Mouse (Mus musculus) embryonic facial prominence, embryonic 11.5 days (tissue): ENCODE measurements around the gene Ttc39d. TPM values are rescaled to one million over a fixed set of nuclear protein-coding genes. Genes with fewer than 3 reads are reported as not detected.

Source experiments
- ATAC-seq: fragments of 200-750 bp; cut with Nextera tagmentation; replicated peaks from 2 replicates; pipeline ENCODE4 v1.8.0; 2017; ENCODE audit warnings: low read depth; ENCODE audit not compliant: insufficient number of reproducible peaks, low FRiP score, low TSS enrichment
- DNase-seq: peaks from one replicate; pipeline ENCODE4 v3.0.0-alpha.2; 2015; ENCODE audit warnings: low spot score
- H3K27ac ChIP-seq: fragments of 300-500 bp; sonication (generic); replicated peaks from 2 replicates; pipeline ENCODE4 v1.5.1; 2014; ENCODE audit warnings: mild to moderate bottlenecking, low read depth, low read length, control low read depth
- H3K27me3 ChIP-seq: fragments of 300-500 bp; sonication (generic); 2 replicates; pipeline ENCODE4 v1.6.1; 2014; ENCODE audit warnings: mild to moderate bottlenecking, low read length, moderate library complexity, mixed read lengths; ENCODE audit not compliant: control insufficient read depth, insufficient read depth
- H3K36me3 ChIP-seq: fragments of 300-500 bp; sonication (generic); replicated peaks from 2 replicates; pipeline ENCODE4 v1.6.1; 2014; ENCODE audit warnings: low read depth, mild to moderate bottlenecking, low read length, moderate library complexity, mixed read lengths; ENCODE audit not compliant: control insufficient read depth, insufficient read depth
- H3K4me1 ChIP-seq: fragments of 300-500 bp; sonication (generic); 2 replicates; pipeline ENCODE4 v1.6.1; 2014; ENCODE audit warnings: low read length, mixed read lengths; ENCODE audit not compliant: control insufficient read depth, insufficient read depth
- H3K4me2 ChIP-seq: fragments of 300-500 bp; sonication (generic); 2 replicates; pipeline ENCODE4 v1.6.1; 2014; ENCODE audit warnings: low read depth, mild to moderate bottlenecking, control low read depth, low read length, moderate library complexity
- H3K4me3 ChIP-seq: fragments of 300-500 bp; sonication (generic); 2 replicates; pipeline ENCODE4 v1.5.1; 2014; ENCODE audit warnings: low read depth, low read length, control low read depth
- H3K9ac ChIP-seq: fragments of 300-500 bp; sonication (generic); replicated peaks from 2 replicates; pipeline ENCODE4 v1.6.1; 2014; ENCODE audit warnings: mild to moderate bottlenecking, control low read depth, low read length
- H3K9me3 ChIP-seq: fragments of 300-500 bp; sonication (generic); replicated peaks from 2 replicates; pipeline ENCODE4 v1.6.1; 2016; ENCODE audit warnings: mild to moderate bottlenecking, low read length, inconsistent platforms, mixed read lengths; ENCODE audit not compliant: control insufficient read depth
- WGBS: fragments of 180-500 bp; shearing (Covaris S2); extraction: QIAGEN DNeasy Blood & Tissue Kit; methylation state at CpG from one replicate; pipeline ENCODE4 v1.1.7; 2014; 5-methylcytosine and 5-hydroxymethylcytosine counted together
- polyA plus RNA-seq: library from polyadenylated mRNA; unstranded; fragments of >200 nt; fragmentation: Nextera tagmentation; extraction: Ambion mirVana; gene quantifications from 2 replicates; pipeline ENCODE4 v1.2.1, GENCODE M21; 2014

The Ttc39d gene
- polyA plus RNA-seq, 1 experiment from 2014 or later = 0.14 TPM

GRCm38 (mm10) chr17:80243116-80243515 lies 35.9 kb downstream of the Ttc39d start:
- no peak for DNase-seq
- WGBS = 77% methylated on average over 13 of the region's 13 CpGs
- no peak for ATAC-seq
- Histone ChIP-seq H3K27ac (no peak overlapping the region), H3K4me1 (no peaks in the 10 kb centered on the region), H3K9me3 (no peaks in the 10 kb centered on the region), H3K4me3 (no peak overlapping the region), H3K9ac (no peak overlapping the region), H3K4me2 (no peak overlapping the region), H3K27me3 (no peaks in the 10 kb centered on the region), H3K36me3 (peaks cover 9% of the 10 kb centered on the region)

- Histone ChIP-seq H3K9me3 (no peaks in the 10 kb centered on the region), H3K27ac (no peak overlapping the region), H3K27me3 (no peaks in the 10 kb centered on the region), H3K4me1 (no peaks in the 10 kb centered on the region), H3K4me3 (no peak overlapping the region), H3K9ac (no peak overlapping the region), H3K36me3 (peaks cover 13% of the 10 kb centered on the region), H3K4me2 (no peak overlapping the region)
- WGBS = 86% methylated on average over 13 of the region's 13 CpGs
- no peak for ATAC-seq
- no peak for DNase-seq
Measured at GRCm38 (mm10) chr17:80252757-80253525, 45.7 kb downstream of the Ttc39d start.

GRCm38 (mm10) chr17:80254421-80254820 lies 47.2 kb downstream of the Ttc39d start:
- H3K9ac ChIP-seq = no peak overlapping the region
- H3K4me2 ChIP-seq = no peak overlapping the region
- no peak overlapping the region for H3K27ac ChIP-seq
- H3K9me3 ChIP-seq = no peaks in the 10 kb centered on the region
- ATAC-seq (no peak), DNase-seq (no peak)
- H3K27me3 ChIP-seq = no peaks in the 10 kb centered on the region
- 91% methylated on average over 5 of the region's 5 CpGs for WGBS
- peaks cover 15% of the 10 kb centered on the region for H3K36me3 ChIP-seq
- H3K4me1 ChIP-seq = no peaks in the 10 kb centered on the region
- no peak overlapping the region for H3K4me3 ChIP-seq

GRCm38 (mm10) chr17:80255208-80255607 lies 47.9 kb downstream of the Ttc39d start:
- DNase-seq (peak; percentile 46), ATAC-seq (no peak)
- 62% methylated on average over 13 of the region's 13 CpGs for WGBS
- H3K9ac ChIP-seq = no peak overlapping the region
- H3K27me3 ChIP-seq = no peaks in the 10 kb centered on the region
- H3K4me3 ChIP-seq = no peak overlapping the region
- peaks cover 15% of the 10 kb centered on the region for H3K36me3 ChIP-seq
- no peaks in the 10 kb centered on the region for H3K9me3 ChIP-seq
- H3K4me2 ChIP-seq = no peak overlapping the region
- H3K4me1 ChIP-seq = no peaks in the 10 kb centered on the region
- no peak overlapping the region for H3K27ac ChIP-seq

- WGBS = 87% methylated on average over 4 of the region's 4 CpGs
- DNase-seq (no peak), ATAC-seq (no peak)
- H3K27ac ChIP-seq = no peak overlapping the region
- no peaks in the 10 kb centered on the region for H3K4me1 ChIP-seq
- H3K27me3 ChIP-seq = no peaks in the 10 kb centered on the region
- H3K4me3 ChIP-seq = no peak overlapping the region
- no peak overlapping the region for H3K4me2 ChIP-seq
- H3K36me3 ChIP-seq = peaks cover 13% of the 10 kb centered on the region
- H3K9me3 ChIP-seq = no peaks in the 10 kb centered on the region
- H3K9ac ChIP-seq = no peak overlapping the region
Measured at GRCm38 (mm10) chr17:80267065-80267464, 59.8 kb downstream of the Ttc39d start.

Other genes with a start within 250 kb of the Ttc39d start
- gene Hnrnpll, start 145.1 kb upstream of the Ttc39d start, polyA plus RNA-seq = 114 and 127 TPM in 2 replicates
- gene Galm, start 80.0 kb upstream of the Ttc39d start, polyA plus RNA-seq = 22.3 and 26.1 TPM in 2 replicates
- 972 and 1,051 TPM in 2 replicates for gene Srsf7, start 153 bp upstream of the Ttc39d start, polyA plus RNA-seq
- 49.4 and 53.3 TPM in 2 replicates for gene Gemin6, start 17.0 kb downstream of the Ttc39d start, polyA plus RNA-seq
- gene Morn2, start 82.7 kb downstream of the Ttc39d start, polyA plus RNA-seq = 22.4 and 26.1 TPM in 2 replicates
- gene Dhx57, start 83.0 kb downstream of the Ttc39d start, polyA plus RNA-seq = 19.1 and 20.8 TPM in 2 replicates
- gene Arhgef33, start 99.9 kb downstream of the Ttc39d start, polyA plus RNA-seq = 0.72 and 1.1 TPM in 2 replicates
- gene Gm10190, start 166.1 kb downstream of the Ttc39d start, polyA plus RNA-seq = 1.6 and 2.2 TPM in 2 replicates